Mouse (Mus musculus) cerebellum, postnatal 36 days (tissue): ENCODE measurements around the gene Dnal4.
A peak's percentile ranks its signal among the peaks of the same experiment; 100 is the strongest.

Experiments used
- DNase-seq, 2 experiments: peaks; one replicate each; pipeline ENCODE4 v3.0.0; 2021 to 2022; ENCODE audit warnings: mixed read lengths in 2 of 2

The Dnal4 gene

DNA sequence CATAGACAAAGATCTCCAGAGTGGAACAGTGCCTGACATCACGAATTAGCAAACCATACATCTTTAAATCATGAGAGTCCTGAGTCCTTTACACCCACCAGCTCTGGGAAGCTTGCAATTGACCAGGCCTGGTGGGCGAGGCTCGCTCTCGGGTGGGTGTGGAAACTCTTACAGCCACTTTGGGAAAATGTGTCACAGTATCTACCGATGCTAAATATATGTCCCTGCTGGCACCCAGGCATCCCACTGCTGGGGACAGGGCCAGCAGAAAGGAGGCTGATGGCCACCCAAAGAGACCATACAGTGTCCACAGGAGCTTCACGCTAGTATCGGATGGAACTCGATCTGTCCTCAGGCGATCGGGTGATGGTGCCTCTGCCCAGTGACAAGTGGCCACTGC lies 20.9 kb upstream of the Dnal4 start:
- peak in 1 of 2 experiments; percentile 17 for DNase-seq

GRCm38 (mm10) chr15:79797680-79798079 lies 20.0 kb upstream of the Dnal4 start:
- DNase-seq, result peak in 1 of 2 experiments; percentile 30

GRCm38 (mm10) chr15:79797096-79797495 lies 19.4 kb upstream of the Dnal4 start:
- no peak for DNase-seq

DNA sequence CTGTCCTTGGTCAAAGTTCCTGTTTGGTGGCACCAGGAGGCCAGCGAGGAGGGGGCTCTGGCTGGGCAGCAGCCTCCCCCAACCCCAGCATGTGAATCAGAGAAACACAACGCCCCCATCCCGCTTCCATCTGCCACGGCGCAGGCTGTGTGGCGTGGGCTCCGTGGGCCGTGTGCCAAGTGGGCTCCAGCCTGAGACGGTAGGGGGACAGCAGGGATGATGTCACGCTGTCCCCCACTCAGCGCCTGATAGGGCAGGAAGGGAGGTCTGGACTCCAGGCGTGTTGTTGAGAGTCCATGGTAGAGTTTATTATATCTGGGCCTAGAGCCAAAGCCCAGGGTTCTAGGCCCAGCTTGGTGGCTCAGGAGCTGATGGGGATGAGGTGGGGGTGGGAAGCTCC lies 18.6 kb upstream of the Dnal4 start:
- peak in 1 of 2 experiments; percentile 25 for DNase-seq

- DNase-seq, result peak in 1 of 2 experiments; percentile 15
These were observed 16.5 kb upstream of the Dnal4 start for GRCm38 (mm10) chr15:79794173-79794572.

GRCm38 (mm10) chr15:79793076-79793475 lies 15.4 kb upstream of the Dnal4 start:
- DNase-seq, result no peak

GRCm38 (mm10) chr15:79792455-79792854 lies 14.8 kb upstream of the Dnal4 start:
- DNase-seq, result peak; percentile 53 to 60

DNA sequence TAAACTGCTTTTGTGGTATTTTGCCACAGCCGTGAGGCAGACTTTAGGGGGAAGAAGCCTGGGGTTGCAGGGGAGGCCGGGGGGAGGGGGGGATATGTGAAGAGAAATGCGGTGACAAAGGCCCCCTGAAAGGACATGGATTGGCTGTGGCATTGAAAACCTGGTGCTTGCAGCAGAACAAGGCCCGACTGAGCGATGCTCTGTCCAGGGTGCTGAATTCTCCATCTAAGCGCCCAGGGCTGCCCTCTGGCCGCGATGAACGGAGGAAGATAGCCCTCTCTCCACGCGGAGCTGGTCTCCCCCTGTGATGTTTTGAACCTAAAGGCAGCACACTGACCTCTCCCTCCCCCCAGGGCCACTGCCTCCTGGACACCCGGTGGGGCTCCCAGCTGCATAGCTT lies 13.9 kb upstream of the Dnal4 start:
- peak in 1 of 2 experiments; percentile 21 for DNase-seq

DNA sequence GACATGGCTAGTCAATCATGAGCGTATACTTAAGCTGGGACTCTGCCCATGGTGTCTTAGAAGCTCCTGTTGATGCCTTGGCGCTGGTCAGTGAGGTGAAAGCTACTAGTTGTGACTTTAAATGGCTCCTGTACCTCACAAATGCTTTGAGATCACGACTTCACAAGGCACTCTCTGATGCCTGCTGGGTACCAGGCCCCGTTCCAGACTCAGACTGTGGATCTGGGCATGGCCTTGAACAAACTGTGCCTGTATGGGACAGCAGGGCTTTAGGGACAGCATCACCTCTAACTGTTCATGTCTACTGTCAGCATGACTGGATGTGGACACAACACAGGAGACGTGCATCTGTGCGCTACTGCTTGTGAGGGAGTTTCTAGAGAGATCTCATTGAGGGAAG lies 13.3 kb upstream of the Dnal4 start:
- DNase-seq, result peak; percentile 77 to 82

DNA sequence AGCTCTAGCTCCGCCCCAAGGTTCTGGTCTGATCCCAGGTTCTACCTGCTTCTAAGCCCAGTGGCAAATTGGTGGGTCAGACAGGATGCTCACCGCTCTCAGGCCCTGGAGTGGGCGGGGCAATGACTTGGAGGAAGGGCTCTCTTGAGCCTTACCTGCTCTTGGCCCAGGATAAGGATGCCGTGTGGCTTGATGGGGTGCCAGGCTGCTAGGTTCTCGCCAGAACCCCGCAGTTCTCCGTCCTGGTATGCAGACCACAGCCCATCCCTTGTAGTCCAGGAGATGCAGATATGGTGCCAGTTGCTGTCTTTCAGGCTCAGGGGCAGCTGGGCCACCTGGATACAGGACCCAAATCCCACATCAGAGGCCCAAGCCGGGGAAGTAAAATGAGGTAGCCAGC lies 12.5 kb upstream of the Dnal4 start:
- DNase-seq, result peak in 1 of 2 experiments; percentile 57

DNA sequence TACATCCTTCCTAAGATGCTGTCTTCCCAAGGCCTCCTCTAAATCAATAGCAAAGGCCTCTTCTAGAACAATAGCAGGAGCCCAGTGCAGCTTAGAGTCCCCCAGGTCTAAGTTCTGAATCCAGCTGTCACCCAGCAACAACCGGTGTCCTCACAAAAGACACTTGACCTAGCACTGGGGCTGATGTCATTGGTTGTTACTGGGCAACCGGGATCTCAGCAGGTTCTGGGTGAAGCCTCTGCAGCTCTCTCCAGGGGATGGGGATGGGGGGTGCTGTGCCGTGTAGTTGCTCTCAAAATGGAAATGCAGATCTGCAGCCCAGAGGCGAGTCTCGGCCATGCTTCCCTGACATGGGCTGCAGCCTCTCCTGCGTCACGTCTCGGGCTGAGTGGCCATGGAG lies 10.2 kb upstream of the Dnal4 start:
- no peak for DNase-seq

- no peak for DNase-seq
These were observed 7.4 kb upstream of the Dnal4 start for GRCm38 (mm10) chr15:79785056-79785455.

DNA sequence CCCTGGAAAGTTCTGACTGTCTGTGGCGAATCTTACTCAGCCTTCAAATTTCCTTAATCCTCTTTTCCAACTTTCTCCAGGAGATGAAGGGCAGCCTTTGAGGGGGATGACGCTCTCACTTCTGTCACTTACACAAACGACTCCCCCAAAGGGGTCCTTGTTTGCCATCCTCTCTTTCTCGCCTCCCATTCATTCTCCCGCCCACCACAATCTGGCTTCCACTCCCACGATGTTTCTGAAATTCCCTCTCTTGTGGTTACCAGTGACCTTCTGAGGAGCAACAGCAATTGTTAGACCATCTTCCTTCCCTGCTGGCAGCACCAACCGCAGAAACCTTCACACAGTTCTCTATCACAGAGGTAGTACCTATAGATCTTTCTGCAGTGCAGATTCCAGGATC lies 2.0 kb downstream of the Dnal4 start:
- no peak for DNase-seq

DNA sequence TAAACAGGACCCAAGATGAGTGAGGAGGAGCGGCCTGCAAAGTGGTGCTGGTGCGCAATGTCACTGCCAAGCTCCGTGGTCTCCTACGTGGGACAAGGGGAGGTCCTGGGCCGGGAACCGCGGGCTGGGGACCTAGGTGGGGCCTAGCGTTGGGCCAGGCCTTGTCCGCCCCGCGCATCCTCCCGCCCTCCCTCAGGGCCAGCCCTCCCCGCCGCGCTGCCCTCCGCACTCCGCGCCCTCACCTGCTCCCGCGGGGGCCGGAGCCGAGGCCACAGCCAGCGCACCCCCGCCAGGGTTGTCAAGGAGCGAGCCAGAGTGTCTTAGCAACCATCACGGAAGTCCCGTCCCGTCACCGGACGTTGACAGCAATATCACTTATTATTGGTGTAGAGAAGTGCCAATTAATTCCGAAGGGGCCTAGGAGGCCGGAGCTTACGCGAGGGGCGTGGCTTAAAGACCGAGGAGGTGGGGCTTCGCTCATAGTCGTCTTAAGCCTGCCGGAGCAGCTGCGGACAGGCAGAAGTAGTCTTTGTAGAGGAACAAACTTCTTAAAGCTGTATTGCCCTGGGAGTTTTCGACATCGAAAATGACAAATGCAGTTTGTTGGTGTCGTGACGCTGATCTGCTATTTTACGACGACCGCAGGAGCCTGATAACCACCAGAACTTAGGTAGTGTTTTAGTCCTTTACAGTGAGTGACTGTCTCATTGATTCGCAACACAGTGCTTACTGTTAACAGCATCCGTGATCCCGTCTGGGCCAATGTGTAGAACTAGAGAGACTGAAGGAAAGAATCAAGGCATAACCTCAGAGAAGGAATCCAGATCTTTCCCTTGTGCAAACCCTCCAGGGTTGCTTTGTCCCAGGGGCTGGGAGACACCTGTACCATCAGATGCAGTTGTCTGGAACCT lies 3.3 kb downstream of the Dnal4 start:
- DNase-seq, result peak; percentile 92 to 94

GRCm38 (mm10) chr15:79770629-79771240 lies 6.9 kb downstream of the Dnal4 start:
- DNase-seq, result no peak

DNA sequence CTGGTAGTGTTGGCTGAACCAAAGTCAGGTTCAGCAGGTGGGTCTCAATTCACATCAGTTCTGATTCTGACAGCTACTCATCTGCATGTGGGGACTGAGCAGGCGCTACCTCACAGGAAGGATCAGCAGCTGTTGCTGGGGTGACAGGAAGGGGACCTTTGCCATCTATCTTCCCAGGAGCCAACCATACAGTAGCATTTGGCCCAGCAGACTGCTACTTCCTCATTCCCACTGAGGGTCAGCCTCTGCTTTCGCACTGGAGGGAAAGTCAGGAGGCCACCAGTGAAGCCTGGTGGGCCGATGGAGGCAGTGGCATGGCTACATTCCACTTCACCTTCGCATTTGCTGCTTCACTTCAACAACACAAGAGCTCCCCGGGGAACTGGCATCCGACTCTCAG lies 9.3 kb downstream of the Dnal4 start:
- no peak for DNase-seq

- DNase-seq, result peak; percentile 43 to 45
These were observed 10.2 kb downstream of the Dnal4 start for GRCm38 (mm10) chr15:79767327-79767961.

GRCm38 (mm10) chr15:79766586-79767071 lies 11.0 kb downstream of the Dnal4 start:
- peak; percentile 32 to 54 for DNase-seq

GRCm38 (mm10) chr15:79766168-79766567 lies 11.5 kb downstream of the Dnal4 start:
- peak in 1 of 2 experiments; percentile 40 for DNase-seq

- DNase-seq, result peak; percentile 63 to 69
These were observed 12.3 kb downstream of the Dnal4 start for GRCm38 (mm10) chr15:79765361-79765760.

DNA sequence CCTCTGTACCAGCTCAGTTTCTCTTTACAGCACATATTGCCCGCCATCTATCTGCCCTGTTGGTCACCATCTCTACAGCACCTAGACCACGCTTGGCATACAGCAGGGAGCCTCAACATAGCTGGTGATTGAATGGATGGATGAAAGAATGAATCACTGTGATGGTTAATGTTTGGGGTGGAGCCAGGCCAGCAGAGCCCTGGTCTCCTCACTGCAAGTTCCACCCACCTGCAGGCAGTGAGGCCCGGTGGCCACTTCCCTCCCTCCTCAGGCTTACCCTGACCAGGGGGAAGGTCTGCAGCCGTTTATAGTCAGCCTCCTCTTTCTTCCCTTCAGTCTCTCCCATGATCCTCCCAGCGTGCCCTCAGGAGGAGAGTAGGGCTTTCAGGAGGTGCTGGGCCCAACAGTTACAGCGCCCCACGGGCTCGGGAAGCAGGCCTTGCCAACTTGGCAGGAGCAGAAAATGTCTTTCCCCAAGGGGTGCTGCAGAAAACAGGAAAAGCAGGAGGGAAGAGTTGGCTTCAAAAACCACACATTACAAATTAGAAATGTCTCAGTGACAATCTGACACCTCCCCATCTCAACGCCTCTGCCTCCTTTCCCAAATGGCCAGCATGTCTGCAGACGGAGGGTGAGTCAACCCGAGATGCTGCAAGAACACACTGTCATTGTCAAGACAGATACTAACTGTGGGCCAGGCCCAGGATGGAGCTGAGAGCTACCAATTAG lies 12.9 kb downstream of the Dnal4 start:
- DNase-seq, result peak; percentile 60 to 65

DNA sequence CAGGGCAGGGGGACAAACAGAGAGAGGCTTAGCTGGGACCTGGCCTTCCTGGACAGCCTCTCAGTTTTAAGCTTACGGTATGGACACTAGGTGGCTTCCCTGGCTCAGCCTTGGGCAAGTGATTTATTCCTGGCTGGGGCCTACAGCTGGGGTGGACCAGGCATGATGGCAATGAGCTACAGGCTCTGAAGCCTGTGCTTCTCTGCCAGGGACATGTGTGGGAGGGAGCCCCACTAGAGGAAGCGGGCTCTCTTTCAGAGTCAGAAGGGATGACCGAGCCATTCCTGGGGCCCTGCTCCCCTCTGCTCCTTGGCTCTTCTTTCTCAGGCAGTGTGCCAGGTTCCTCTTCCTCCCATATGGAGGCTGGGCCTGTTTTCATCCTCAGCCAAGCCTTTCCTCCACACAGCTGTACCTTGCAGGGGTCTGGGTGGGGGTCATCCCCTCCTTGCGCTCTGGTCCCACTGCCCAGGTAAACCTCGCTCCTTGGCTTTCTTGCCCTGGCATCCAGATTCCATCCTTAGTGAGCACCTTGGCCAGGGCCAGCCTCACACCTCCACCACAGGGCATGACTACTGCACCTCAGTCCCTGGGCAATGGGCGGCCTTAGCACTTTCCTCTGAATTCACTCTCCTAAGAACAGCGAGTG lies 13.9 kb downstream of the Dnal4 start:
- DNase-seq, result peak; percentile 78 to 79
